Mouse (Mus musculus): ENCODE results near the gene Lrrc14b. TPM values are rescaled to one million over a fixed set of nuclear protein-coding genes. Genes with fewer than 3 reads are reported as not detected.

The Lrrc14b gene
- polyA plus RNA-seq, 1 experiment from 2014 or later: not detected

- Histone ChIP-seq H3K27ac (peak within 1 kb of the TSS; percentile 78), H3K36me3 (peaks cover 11% of the 10 kb centered on the region), H3K4me2 (peak within 1 kb of the TSS; percentile 62), H3K9ac (peak within 1 kb of the TSS; percentile 58; the same call in 1 of the 2 replicates), H3K27me3 (replicated peaks) (no peaks in the 10 kb centered on the region), H3K9me3 (no peaks in the 10 kb centered on the region), H3K4me1 (peaks cover 8% of the 10 kb centered on the region; the same call in 1 of the 2 replicates), H3K4me3 (replicated peaks) (peak within 1 kb of the TSS; percentile 68)
- peak; percentile 98 for ATAC-seq (ENCODE audit: insufficient read depth, low FRiP score, low read depth)
- WGBS: 1% methylated on average over 57 of the region's 57 CpGs
Observed at GRCm38 (mm10) chr13:74349566-74350434, 14.0 kb downstream of the Lrrc14b start, which contains the start of the genes Sdha and Ccdc127. Sdha (minus strand) TSS chr13:74350280. Ccdc127 (plus strand) TSS chr13:74350309.

GRCm38 (mm10) chr13:74341036-74341435 lies 22.8 kb downstream of the Lrrc14b start:
- no peak overlapping the region for H3K4me2 ChIP-seq
- H3K9ac ChIP-seq: no peak overlapping the region
- WGBS: 42% methylated on average over 3 of the region's 3 CpGs
- H3K36me3 ChIP-seq: peaks cover 34% of the 10 kb centered on the region
- H3K4me3 ChIP-seq (replicated peaks): no peak overlapping the region
- no peaks in the 10 kb centered on the region for H3K27me3 ChIP-seq (replicated peaks)
- no peaks in the 10 kb centered on the region for H3K9me3 ChIP-seq
- no peaks in the 10 kb centered on the region for H3K4me1 ChIP-seq
- no peak for ATAC-seq (ENCODE audit: insufficient read depth, low FRiP score, low read depth)
- H3K27ac ChIP-seq: no peak overlapping the region

GRCm38 (mm10) chr13:74329321-74329720 lies 34.5 kb downstream of the Lrrc14b start:
- H3K27ac ChIP-seq: no peak overlapping the region
- ATAC-seq (ENCODE audit: insufficient read depth, low FRiP score, low read depth): no peak
- H3K4me3 ChIP-seq (replicated peaks): no peak overlapping the region
- H3K9me3 ChIP-seq: no peaks in the 10 kb centered on the region
- H3K27me3 ChIP-seq (replicated peaks): no peaks in the 10 kb centered on the region
- H3K36me3 ChIP-seq: peaks cover 41% of the 10 kb centered on the region
- no peak overlapping the region for H3K9ac ChIP-seq
- H3K4me2 ChIP-seq: no peak overlapping the region
- H3K4me1 ChIP-seq: no peaks in the 10 kb centered on the region

DNA sequence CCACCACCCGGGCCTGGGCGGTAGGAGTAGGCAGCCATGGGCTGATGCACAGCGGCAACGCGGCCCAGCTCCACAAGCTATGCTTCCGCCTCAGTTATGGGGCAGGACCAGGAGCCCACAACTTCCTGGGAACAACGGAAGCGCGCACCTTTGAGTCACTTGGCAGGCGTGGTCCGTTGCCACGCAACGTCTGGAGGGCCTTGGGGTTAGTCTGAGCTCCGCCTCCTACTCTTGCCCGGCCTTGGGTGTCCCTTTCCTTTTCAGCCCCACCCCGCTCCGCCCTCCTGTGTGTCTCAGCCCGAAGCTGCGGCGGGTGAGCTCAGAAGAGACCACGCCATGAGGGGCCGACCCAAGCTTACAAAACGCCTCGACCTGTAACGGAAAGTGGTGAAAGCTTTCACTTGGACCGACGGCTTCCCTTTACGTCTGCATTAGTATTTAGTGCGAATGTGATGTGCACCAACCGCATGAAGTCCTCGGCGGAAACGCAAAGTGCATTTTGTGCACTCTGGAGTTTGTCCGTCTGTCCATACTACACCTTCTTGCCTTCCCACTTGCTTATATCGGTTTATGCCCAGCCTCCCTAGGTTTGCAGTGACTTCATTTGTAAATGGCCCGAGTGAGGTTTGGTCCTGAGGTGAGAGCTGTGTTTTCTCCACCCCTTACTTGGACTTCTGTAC lies 46.5 kb downstream of the Lrrc14b start, which contains the start of gene Pdcd6:
Gene Pdcd6 (minus strand): TSS at position 411 of the 680 bp plus-strand sequence.
- Histone ChIP-seq H3K4me1 (peaks cover 11% of the 10 kb centered on the region; the same call in 1 of the 2 replicates), H3K4me2 (peak within 1 kb of the TSS; percentile 71), H3K36me3 (peaks cover 15% of the 10 kb centered on the region), H3K9me3 (no peaks in the 10 kb centered on the region), H3K27ac (peak within 1 kb of the TSS; percentile 71), H3K27me3 (replicated peaks) (no peaks in the 10 kb centered on the region), H3K9ac (peak within 1 kb of the TSS; percentile 70), H3K4me3 (replicated peaks) (peak within 1 kb of the TSS; percentile 74)
- peak; percentile 100 for ATAC-seq (ENCODE audit: insufficient read depth, low FRiP score, low read depth)
- under 1% methylated on average over 36 of the region's 36 CpGs for WGBS

DNA sequence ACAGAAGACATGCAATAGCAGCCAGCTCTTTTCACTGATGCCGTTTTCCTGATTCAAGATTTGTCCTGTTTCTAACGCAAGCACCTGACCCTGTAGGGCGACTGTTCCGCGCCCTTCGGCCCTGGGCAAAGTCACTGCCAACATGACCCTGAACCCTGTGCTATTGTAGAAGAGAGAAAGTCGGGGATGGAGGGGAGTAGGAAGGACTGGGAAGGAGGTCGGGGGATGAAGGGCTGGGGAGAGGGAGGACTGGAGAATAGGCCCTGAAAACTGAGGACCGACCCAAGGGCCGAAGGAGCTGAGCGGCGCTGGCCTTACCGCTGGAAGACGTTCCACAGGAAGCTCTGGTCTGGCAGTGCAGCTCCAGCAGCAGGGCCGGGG lies 47.0 kb downstream of the Lrrc14b start:
- peaks cover 11% of the 10 kb centered on the region; the same call in 1 of the 2 replicates for H3K4me1 ChIP-seq
- no peak for ATAC-seq (ENCODE audit: insufficient read depth, low FRiP score, low read depth)
- peak overlapping the region; percentile 71 for H3K4me2 ChIP-seq
- no peaks in the 10 kb centered on the region for H3K27me3 ChIP-seq (replicated peaks)
- peaks cover 11% of the 10 kb centered on the region for H3K36me3 ChIP-seq
- H3K9me3 ChIP-seq: no peaks in the 10 kb centered on the region
- peak overlapping the region; percentile 74 for H3K4me3 ChIP-seq (replicated peaks)
- H3K9ac ChIP-seq: peak overlapping the region; percentile 70
- 3% methylated on average over 15 of the region's 15 CpGs for WGBS
- H3K27ac ChIP-seq: peak overlapping the region; percentile 71

- peak overlapping the region; percentile 70; the same call in 1 of the 2 replicates for H3K9ac ChIP-seq
- ATAC-seq (ENCODE audit: insufficient read depth, low FRiP score, low read depth): no peak
- H3K27ac ChIP-seq: no peak overlapping the region
- peaks cover 11% of the 10 kb centered on the region; the same call in 1 of the 2 replicates for H3K4me1 ChIP-seq
- WGBS: 14% methylated on average over 4 of the region's 4 CpGs
- no peaks in the 10 kb centered on the region for H3K27me3 ChIP-seq (replicated peaks)
- no peaks in the 10 kb centered on the region for H3K9me3 ChIP-seq
- H3K4me3 ChIP-seq (replicated peaks): peak overlapping the region; percentile 74
- peaks cover 11% of the 10 kb centered on the region for H3K36me3 ChIP-seq
- peak overlapping the region; percentile 71 for H3K4me2 ChIP-seq
Observed at GRCm38 (mm10) chr13:74316386-74316785, 47.4 kb downstream of the Lrrc14b start.

DNA sequence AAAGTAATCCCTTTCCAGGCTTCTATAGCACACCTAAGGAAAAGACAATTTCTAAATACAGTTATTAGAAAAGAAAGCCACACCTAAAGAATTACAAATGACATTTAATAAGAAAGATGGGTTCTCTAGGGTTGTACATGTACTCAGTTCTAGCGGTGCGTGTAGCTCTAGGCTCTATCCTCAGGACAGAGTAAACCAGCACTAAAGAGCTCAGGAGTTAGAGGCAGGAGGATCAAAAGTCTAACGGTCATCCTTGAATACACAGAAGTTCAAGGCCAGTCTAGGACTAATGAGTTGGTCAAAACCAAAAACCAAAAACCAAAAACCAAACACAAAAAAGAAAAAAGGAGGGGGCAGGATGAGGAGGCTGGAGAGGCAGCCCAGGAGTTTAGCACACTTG lies 49.2 kb downstream of the Lrrc14b start:
- no peaks in the 10 kb centered on the region for H3K9me3 ChIP-seq
- no peak overlapping the region for H3K9ac ChIP-seq
- no peak for ATAC-seq (ENCODE audit: insufficient read depth, low FRiP score, low read depth)
- no peak overlapping the region for H3K4me2 ChIP-seq
- no peak overlapping the region for H3K27ac ChIP-seq
- no peaks in the 10 kb centered on the region for H3K27me3 ChIP-seq (replicated peaks)
- peaks cover 16% of the 10 kb centered on the region for H3K36me3 ChIP-seq
- peaks cover 11% of the 10 kb centered on the region; the same call in 1 of the 2 replicates for H3K4me1 ChIP-seq
- WGBS: 94% methylated on average over 3 of the region's 3 CpGs
- H3K4me3 ChIP-seq (replicated peaks): no peak overlapping the region

MicroRNA genes within 50 kb of the gene (microRNA counts, 519-probe panel; counts per million panel counts)
- not detected for microRNA mmu-miR-692

Small RNAs within 50 kb of the gene (microRNA-seq; reads per million reads assigned to microRNA genes)
- gene Mir692-3: not detected

Other genes starting within 250 kb of the Lrrc14b start
- gene Slc9a3, start 242.5 kb downstream of the Lrrc14b start, polyA plus RNA-seq (2015; fragmentation: Nextera tagmentation; extraction: Ambion mirVana): 0.55 and 1.1 TPM in 2 replicates
- 59.6 and 67.2 TPM in 2 replicates for gene Exoc3, start 155.3 kb downstream of the Lrrc14b start, polyA plus RNA-seq (2015; fragmentation: Nextera tagmentation; extraction: Ambion mirVana)
- gene Ahrr, start 71.7 kb downstream of the Lrrc14b start, polyA plus RNA-seq (2015; fragmentation: Nextera tagmentation; extraction: Ambion mirVana): 0.50 and 0.52 TPM in 2 replicates
- gene Pdcd6, start 46.4 kb downstream of the Lrrc14b start, polyA plus RNA-seq (2015; fragmentation: Nextera tagmentation; extraction: Ambion mirVana): 150 and 153 TPM in 2 replicates
- gene Sdha, start 13.7 kb downstream of the Lrrc14b start, polyA plus RNA-seq (2015; fragmentation: Nextera tagmentation; extraction: Ambion mirVana): 256 and 275 TPM in 2 replicates
- gene Ccdc127, start 13.7 kb downstream of the Lrrc14b start, polyA plus RNA-seq (2015; fragmentation: Nextera tagmentation; extraction: Ambion mirVana): 55.6 and 57.0 TPM in 2 replicates
- 5.2 and 5.9 TPM in 2 replicates for gene Zfp72, start 26.8 kb upstream of the Lrrc14b start, polyA plus RNA-seq (2015; fragmentation: Nextera tagmentation; extraction: Ambion mirVana)
- gene Ftl1-ps1, start 35.7 kb upstream of the Lrrc14b start, polyA plus RNA-seq (2015; fragmentation: Nextera tagmentation; extraction: Ambion mirVana): 76.2 and 338 TPM in 2 replicates
- gene Zfp825, start 130.0 kb upstream of the Lrrc14b start, polyA plus RNA-seq (2015; fragmentation: Nextera tagmentation; extraction: Ambion mirVana): 19.3 and 19.5 TPM in 2 replicates

Data from stomach, embryonic 15.5 days (tissue).